Mouse (Mus musculus): Measurements from ENCODE around the gene Klhl8.
A peak's percentile ranks its signal among the peaks of the same experiment; 100 is the strongest.

Gene Klhl8

DNA sequence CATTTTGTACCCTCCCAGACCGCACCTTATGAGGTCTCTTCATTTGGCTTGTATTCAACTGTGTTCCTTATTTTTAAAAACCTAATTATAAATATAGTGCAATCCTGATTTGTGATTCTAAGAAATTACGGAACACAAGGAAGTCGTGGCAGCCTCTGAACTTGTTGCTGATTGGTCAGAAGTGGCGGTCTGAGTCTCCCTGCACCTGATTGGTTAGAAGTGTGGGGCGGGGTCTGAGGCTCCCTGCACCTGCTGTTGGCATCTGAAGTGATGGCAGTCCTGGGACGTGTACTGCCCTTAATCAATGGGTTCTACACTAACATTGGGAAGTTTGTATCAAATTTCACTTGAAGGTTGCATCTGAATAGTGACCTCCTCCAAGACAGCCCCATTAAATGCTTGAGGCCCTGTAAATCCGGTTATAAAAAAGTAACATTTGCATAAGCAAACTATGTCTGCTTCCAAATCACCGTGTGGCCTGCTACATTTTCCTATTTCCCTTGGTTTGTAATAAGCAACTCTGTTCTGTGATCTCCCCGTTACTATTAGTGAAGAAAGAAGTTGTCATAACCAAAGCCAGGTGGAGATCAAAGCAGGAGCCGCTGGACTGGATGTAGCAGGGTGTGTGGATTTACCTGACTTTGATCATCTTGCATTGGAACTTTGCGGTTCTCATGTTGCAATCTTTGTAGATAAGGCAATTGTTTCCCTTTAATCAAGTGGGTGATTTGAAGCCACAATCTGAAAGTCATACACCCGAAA lies 5.7 kb upstream of the Klhl8 start:
- DNase-seq (ENCODE audit: low spot score in 2 of 2) = no peak

- DNase-seq (ENCODE audit: low spot score in 2 of 2) = peak; percentile 57 to 82
These were observed 3.5 kb upstream of the Klhl8 start for GRCm38 (mm10) chr5:103914335-103915226.

GRCm38 (mm10) chr5:103913150-103913549 lies 2.1 kb upstream of the Klhl8 start:
- peak; percentile 51 to 76 for DNase-seq (ENCODE audit: low spot score in 2 of 2)

- no peak for DNase-seq (ENCODE audit: low spot score in 2 of 2)
These were observed 496 bp upstream of the Klhl8 start for GRCm38 (mm10) chr5:103911555-103911954.

- DNase-seq (ENCODE audit: low spot score in 2 of 2) = no peak
These were observed 903 bp downstream of the Klhl8 start for GRCm38 (mm10) chr5:103910156-103910555.

DNA sequence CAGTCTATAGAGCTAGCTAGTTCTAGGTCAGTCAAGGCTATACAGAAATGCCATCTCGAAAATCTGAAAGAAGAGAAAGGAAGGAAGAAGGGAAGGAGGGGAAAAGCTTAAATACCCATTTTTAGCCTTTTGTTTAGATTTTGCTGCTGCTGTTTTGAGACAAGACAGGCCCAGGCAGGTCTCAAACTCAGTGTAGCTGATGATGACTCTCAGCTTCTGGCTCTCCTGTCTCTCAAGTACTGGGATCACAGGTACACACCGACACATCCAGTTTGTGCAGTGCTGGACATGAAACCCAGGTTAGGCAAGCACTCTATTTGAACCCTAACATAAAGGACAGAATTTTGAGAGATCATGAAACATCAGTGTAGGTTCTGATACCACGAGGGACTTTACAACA lies 1.6 kb downstream of the Klhl8 start:
- no peak for DNase-seq (ENCODE audit: low spot score in 2 of 2)

DNA sequence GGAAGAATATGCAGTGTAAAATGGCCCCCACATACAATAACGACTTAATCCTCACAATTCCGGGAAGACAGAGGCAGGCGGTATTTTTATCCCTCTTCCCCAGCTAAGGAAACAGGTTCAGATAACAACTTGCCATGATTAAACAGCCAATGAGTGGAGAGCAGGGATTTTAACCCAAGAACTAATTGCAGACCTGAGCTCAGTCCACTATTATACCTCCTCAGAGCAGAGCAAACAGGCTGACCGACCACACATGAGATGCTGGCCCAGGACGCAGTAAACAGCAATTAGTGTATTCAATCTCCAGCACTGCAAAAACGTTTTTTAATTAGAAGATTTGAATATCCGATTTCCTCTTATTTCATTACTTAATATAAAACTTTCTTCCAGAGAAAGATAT lies 2.2 kb downstream of the Klhl8 start:
- DNase-seq (ENCODE audit: low spot score in 2 of 2) = no peak

GRCm38 (mm10) chr5:103907844-103908243 lies 3.2 kb downstream of the Klhl8 start:
- DNase-seq (ENCODE audit: low spot score in 2 of 2) = no peak

DNA sequence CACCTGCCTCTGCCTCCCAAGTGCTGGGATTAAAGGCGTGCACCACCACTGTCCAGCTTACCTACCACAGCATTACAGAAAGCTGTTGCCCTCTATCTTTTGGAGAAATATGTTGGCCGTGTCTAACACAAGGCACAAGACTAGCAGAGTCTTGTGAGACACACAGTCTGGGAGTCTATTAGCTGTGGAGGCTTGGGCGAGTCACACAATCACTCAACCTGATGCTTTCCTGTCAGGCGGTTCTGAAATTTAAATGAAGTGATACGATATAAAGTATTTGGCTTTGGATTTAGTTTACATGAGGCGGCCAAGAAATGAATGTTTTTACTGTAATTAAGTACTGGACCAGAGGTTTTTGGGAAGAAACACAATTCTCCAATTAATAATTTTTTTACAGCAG lies 4.9 kb downstream of the Klhl8 start:
- DNase-seq (ENCODE audit: low spot score in 2 of 2) = no peak

DNA sequence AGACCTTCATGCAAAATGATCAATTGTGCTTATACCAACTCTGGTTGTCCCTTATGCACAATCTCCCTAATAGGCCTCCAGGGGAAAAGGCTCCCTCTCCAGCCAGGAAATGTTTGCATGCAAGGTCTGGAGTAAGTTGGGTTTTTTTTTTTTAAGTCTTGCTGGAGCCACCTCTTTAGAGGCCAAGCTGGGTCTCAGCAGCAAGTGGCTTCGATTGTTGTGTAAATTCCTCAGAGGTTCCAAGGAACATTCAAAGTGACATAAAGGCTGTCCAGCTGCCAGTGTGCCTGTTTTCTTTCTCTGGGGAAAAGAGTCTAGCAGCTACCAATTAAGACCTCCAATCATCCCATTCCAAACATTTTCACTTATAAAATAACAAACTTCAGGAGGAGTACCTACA lies 12.7 kb downstream of the Klhl8 start:
- DNase-seq (ENCODE audit: low spot score in 2 of 2) = no peak

DNA sequence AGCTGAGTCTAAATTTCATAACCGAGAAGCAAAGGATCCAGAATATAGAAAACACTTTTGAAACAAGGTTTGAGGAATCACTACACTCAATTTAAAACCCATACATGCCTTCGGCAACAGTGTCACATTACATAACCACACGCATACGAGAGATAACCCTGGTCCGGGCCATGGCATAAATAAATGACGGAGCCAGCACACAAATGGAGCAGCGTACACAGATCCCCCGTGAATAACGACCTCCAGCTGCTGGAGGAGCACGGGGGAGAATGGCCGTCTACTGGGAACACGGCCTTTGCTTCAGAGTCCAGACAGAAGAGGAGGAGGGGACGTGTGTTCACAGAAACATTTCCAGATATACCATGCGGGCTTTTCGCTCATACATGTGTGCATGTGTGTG lies 21.3 kb downstream of the Klhl8 start:
- no peak for DNase-seq (ENCODE audit: low spot score in 2 of 2)

GRCm38 (mm10) chr5:103863759-103864158 lies 47.3 kb downstream of the Klhl8 start:
- DNase-seq (ENCODE audit: low spot score in 2 of 2) = no peak

GRCm38 (mm10) chr5:103860622-103861021 lies 50.4 kb downstream of the Klhl8 start:
- no peak for DNase-seq (ENCODE audit: low spot score in 2 of 2)

GRCm38 (mm10) chr5:103857151-103857550 lies 53.9 kb downstream of the Klhl8 start:
- DNase-seq (ENCODE audit: low spot score in 2 of 2) = no peak

DNA sequence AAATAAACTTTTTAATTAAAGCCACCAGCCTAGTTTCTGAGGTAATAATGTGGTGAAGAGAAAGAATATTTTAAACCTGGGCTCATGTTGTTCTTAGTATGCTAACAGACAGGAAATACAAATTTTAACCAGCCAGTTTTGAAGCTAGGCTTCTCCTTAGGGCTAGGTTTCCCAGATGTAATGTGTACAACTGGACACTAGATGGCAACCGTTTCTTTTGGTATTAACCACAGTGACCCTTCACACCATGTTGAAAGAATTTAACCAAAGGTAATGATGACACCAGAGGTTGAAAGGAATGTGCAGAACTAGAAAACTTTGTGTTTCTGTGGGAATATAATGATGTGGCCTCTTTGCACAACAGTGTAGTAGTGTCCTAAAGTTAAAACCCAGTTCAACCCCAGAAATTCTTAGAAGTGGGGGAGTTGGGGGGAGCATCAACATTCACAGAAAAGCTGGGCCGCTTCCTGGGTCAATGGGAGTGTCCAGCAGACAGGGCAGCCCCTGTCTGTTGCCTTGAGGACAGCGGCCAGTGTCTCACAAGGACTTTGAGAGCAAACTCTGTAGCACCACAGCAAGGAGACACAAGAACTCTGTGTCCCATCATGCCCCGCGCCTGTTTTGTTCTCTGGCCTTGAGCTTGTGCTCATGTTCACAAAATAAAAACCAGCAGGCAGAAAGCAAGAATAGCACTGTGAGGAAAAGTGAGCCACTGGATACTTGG lies 54.6 kb downstream of the Klhl8 start:
- peak; percentile 38 for DNase-seq (ENCODE audit: low spot score in 2 of 2)

- no peak for DNase-seq (ENCODE audit: low spot score in 2 of 2)
These were observed 55.4 kb downstream of the Klhl8 start for GRCm38 (mm10) chr5:103855483-103856211.

- DNase-seq (ENCODE audit: low spot score in 2 of 2) = no peak
These were observed 56.3 kb downstream of the Klhl8 start for GRCm38 (mm10) chr5:103854807-103855194.

DNA sequence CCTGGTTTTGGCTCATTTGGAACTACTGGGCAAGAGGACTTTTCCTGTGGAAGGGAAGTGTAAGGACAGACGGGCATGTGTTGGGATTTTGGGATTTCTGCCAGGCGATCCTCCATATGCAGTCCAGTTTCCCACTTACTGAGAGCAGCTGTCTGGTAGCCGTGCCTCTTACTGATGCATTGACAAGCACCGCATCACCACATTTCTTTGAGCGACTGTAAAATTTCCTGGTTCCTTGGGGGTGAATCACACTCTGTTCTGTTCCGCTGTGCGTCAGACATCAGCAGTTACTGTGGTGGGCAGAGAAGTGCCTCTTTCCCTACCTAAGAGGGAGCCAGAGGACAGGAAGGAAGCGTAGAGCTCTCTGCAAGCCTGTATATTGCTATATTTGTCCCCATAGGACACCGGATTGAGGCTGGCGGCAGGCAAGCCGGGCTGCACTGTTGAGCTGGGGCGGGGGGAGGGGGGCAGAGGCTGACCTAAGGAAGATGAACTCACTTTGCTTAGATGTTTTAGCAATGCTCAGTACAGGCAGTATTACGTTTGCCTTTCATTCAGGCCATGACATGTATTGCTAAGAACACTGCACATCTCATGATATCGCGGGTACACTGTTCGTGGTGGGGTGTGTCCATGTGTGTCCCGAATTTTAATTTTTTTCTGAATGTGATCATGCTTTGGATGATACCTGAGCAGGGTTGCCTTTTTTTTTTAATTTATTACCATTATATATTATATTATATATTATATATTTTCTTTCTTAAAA lies 56.8 kb downstream of the Klhl8 start:
- no peak for DNase-seq (ENCODE audit: low spot score in 2 of 2)

DNA sequence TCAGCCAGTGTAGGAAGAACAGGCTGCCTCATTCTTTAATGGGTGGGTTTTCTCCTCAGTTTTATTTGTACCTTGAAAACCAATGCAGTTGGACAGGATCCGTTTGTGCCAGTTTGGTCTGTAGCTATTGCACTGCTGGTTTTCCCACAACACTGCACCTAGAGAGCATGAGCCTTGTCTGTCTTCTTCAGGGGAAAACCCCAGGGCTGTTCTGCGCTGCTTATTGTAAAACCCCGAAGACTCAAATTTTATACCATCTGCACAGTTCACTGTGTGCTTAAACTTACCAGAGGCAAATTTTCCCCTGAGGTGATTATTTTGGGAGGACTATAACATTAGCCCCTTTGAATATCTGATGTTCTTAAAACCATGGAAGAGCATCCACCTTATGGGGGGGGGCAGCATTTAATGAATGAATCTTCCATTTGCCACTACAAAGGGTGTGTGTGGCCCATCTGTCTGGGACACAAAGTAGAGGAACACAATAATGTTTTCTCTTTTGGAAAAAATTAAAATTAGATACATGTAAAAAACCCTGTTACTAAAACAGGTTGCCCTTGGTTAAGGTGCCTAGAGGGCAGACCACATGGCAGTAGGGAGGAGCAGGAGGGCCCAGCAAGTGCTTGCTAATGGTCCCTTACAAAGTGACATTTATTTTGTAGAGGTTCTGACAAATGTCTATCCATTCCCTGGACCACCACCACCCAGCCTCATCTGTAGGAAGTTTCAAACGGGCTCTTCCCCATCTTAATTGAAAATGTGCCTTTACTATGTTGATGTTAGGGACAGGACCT lies 58.1 kb downstream of the Klhl8 start:
- DNase-seq (ENCODE audit: low spot score in 2 of 2) = no peak

DNA sequence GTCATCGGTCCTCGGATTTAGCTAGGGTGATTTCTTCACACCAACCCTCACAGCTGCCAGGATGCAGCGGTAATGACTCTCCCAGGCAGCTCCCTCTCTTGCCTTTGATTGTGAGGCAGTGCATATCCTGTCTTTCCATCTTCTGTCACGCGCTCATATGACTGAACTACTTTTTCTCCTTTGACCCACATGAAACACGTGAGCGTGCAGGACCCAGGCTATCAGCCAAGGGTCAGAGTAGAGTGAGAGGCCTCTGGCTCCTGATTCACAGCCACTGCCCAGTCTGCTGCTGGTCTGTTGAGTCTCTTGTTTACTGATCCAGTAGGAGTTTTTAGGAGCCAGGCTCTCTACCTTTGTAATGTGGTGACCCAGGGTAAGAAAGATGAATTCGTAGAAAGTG lies 62.5 kb downstream of the Klhl8 start:
- no peak for DNase-seq (ENCODE audit: low spot score in 2 of 2)
